Mouse (Mus musculus) MEL-GATA-1-ER (cell line): ENCODE measurements around the gene Hoxc13.

Source experiments
- DNase-seq: peaks from one replicate; pipeline ENCODE4 v3.0.0-alpha.2; 2012; ENCODE audit warnings: low read depth; ENCODE audit errors: extremely low read depth

Hoxc13 gene

GRCm38 (mm10) chr15:102936279-102936972 is 15.5 kb downstream of the Hoxc13 start, which contains the start of gene Hoxc12:
Gene Hoxc12 (plus strand): TSS chr15:102936757.
- DNase-seq, result no peak

DNA sequence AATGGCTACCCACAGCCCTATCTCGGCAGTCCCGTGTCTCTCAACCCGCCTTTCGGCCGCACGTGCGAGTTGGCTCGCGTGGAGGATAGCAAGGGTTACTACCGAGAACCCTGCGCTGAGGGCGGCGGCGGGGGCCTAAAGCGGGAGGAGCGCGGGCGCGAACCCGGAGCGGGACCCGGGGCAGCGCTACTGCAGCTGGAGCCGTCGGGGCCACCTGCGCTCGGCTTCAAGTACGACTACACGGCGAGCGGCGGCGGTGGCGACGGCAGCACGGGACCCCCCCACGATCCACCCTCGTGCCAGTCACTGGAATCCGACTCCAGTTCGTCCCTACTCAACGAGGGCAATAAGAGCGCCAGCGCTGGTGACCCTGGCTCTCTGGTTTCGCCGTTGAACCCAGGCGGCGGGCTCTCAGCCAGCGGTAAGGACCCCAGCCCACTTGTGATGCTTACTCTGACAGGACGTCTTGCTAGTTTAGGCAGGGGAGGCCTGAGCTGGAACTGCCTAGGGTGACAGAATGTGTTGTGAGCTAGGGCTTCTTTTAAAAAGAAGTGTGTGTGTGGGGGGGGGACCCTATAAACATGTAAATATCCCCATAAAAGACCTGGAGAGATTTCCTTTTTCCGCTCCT is 16.2 kb downstream of the Hoxc13 start:
- DNase-seq, result no peak

DNA sequence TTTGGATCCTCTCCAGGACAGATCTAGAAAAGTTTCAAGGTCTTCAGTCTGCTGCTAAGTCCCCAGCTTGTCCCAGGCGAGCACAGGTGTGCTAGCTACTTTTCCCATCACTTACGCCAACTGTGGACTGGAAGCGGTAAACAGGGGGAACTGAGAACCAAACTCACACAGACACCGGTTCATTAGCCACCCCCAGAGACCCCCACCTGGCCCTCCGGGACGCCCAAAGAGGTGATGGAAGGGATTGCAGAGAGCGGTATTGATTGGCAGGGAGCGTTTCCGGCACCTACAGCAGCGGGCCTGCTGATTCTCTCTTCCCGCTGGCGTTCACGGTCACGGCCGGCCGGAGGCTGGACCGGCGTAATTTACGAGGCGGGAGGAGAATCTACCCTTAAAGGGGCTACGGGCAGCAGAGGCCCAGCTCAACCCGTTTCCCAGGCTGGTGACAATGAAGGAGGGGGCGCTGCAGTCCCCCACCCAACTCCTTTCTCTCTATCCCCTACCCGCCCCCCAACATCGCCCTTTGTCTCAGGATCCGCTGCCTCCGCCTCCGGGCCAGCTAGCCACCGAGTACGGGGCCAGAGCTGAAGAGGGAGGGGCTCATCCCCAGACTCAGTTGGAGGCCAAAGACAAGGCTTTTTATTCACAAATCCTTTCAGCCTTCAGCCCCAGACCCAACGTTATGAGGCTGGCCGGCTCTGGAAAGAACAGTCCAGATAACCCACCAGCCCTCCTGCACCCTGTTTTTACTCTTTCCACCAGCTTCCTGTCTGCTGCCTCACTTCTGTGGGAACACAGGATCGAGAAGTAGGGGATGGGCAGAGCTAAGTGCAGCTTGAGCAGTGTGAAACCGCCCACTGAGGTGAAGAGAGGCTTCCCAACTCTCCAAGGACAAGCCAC is 18.6 kb downstream of the Hoxc13 start:
- no peak for DNase-seq

GRCm38 (mm10) chr15:102942739-102943467 is 22.0 kb downstream of the Hoxc13 start:
- DNase-seq, result no peak

- no peak for DNase-seq
Measured at GRCm38 (mm10) chr15:102943468-102943813, 22.5 kb downstream of the Hoxc13 start.

DNA sequence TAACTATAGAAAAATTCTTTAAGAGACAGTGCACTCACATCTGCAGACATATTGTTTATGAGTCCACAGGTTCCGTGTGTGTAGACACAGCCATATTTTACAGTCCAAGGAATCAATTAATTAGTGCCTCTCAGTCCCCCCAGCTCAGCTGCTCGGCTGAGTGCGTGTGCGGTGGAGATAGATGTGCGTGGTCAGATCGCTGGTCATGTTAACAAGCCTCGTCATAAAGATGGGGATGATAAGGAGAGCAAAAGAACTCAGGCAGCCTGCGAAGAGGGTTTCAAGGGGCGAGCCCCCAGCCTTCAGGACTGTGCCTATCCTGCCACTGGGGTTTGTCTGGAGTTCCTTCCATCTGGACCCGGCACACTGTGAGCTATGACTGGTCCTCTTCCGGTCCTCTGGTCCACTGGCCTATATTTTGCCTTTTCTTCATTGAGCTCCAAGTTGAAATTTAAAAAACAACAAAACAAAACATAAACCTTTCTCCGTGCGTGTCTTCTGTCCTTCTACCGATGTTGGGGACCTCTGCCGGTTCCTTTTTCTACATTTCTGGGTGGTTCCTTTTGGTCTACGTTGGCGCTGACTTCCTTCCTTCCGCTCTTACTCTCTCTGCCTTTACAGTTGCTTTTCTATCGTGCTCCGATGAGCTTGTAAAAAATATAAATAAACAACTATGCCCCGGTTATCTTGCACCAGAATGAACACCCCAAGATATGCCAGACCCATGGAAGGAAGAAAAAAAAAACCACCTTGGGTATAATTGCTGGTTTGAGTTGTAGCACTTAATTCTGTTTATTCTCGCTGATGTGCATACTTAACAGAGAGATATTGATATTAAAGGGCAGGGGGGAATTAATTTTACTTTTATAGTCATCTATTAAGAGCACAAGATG is 24.5 kb downstream of the Hoxc13 start:
- peak; percentile 69 for DNase-seq

GRCm38 (mm10) chr15:102947276-102947675 is 26.4 kb downstream of the Hoxc13 start:
- no peak for DNase-seq

- DNase-seq, result no peak
Measured at GRCm38 (mm10) chr15:102948842-102949241, 27.9 kb downstream of the Hoxc13 start.

DNA sequence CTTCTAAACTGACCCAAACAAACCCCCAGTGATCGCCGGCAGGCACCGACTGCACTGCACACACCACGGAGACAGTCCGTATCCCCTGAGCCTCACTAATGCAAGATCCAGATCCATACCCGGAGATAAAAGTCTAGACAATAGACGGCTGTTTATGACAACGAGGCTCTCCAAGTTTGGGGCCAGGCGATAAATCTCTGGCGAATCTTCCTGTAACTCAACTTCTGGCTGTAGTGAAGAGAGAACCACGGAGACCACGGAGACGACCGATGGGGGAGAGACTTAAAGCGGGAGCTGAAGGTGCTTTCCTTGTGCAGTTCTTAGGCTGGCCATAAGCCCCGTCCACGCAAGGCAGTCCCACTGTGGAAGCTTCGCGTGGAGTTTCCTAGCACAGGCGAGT is 28.8 kb downstream of the Hoxc13 start:
- DNase-seq, result no peak

DNA sequence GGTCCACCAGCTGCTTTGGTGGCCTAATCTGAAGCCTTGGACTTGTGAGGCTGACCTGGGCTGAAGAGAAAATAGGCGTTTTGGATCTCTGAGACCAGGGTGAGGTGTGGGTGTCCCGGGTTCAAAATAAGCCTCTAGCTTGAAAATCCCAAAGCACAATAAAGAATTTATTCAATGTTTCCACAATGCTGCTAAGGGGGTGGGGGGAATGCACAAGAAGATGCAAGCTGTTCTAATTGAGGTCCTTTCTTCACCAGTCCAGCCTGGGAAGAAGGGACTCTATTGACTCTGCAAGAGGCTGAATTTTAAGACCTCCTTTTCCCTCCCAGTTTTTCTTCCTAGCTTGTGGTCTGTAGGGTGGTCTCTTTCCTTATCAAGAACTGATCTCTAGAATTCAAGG is 30.0 kb downstream of the Hoxc13 start:
- no peak for DNase-seq

DNA sequence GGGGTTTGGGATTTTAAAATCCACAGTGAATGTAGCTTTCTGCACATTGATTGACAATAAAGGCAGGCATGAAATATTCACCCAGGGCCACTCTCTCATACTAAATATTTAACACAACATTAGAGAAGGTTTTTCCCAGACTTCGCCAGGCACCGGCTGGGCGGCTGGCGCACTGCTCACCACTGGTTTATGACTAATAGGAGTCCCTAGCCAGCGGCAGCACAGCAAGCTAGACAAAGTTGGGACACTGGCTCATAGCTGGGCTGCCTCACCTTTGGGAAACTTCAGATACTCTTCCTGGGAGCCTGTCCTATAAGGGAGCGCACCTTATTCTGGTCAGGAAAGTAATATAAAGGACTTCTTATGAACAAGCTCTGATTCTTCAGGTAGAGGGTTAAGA is 32.7 kb downstream of the Hoxc13 start:
- no peak for DNase-seq

GRCm38 (mm10) chr15:102954192-102955006 is 33.5 kb downstream of the Hoxc13 start, which contains the start of gene Hoxc11:
Gene Hoxc11 (plus strand): TSS chr15:102954427.
- DNase-seq, result no peak

DNA sequence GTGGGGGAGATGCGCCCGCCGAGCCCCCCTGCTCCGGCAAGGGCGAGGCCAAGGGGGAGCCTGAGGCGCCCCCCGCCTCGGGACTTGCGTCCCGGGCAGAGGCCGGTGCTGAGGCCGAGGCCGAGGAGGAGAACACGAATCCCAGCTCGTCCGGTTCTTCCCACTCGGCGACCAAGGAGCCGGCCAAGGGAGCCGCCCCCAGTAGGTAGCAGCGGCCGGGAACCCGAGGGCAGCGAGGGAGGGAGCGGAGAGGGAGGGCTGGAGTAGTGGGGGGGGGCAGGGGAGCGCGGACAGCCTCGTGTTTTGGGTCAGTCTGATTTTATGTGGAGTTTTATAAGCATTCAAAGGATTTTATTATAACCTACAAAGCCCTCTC is 34.1 kb downstream of the Hoxc13 start:
- no peak for DNase-seq

GRCm38 (mm10) chr15:102955833-102956640 is 35.1 kb downstream of the Hoxc13 start:
- DNase-seq, result no peak

DNA sequence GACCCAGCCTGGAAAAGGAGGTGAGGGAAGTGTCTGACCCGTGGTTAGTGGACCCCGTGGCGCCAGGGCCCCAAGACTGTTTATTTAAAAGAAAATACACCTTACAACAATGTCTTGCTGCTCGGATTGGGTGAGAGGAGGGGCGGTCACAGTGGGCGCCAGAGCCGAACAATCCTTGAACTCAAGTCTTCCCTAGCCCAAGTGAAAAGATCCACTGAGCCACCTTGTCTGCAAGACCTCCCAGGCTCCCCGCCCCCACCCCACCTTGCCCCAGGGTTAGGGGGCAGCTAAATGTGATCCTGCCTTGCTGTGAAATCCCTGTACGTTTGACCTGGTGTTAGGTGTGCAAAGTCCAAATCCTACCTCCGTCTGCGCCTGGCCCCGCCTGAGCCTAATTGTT is 36.0 kb downstream of the Hoxc13 start:
- no peak for DNase-seq

GRCm38 (mm10) chr15:102959663-102960191 is 38.8 kb downstream of the Hoxc13 start:
- no peak for DNase-seq

- DNase-seq, result no peak
Measured at GRCm38 (mm10) chr15:102961728-102962127, 40.8 kb downstream of the Hoxc13 start.

GRCm38 (mm10) chr15:102962492-102962891 is 41.6 kb downstream of the Hoxc13 start:
- DNase-seq, result no peak
